11 mouse cellular contexts compared by ENCODE assay signal in the genomic region with DNA sequence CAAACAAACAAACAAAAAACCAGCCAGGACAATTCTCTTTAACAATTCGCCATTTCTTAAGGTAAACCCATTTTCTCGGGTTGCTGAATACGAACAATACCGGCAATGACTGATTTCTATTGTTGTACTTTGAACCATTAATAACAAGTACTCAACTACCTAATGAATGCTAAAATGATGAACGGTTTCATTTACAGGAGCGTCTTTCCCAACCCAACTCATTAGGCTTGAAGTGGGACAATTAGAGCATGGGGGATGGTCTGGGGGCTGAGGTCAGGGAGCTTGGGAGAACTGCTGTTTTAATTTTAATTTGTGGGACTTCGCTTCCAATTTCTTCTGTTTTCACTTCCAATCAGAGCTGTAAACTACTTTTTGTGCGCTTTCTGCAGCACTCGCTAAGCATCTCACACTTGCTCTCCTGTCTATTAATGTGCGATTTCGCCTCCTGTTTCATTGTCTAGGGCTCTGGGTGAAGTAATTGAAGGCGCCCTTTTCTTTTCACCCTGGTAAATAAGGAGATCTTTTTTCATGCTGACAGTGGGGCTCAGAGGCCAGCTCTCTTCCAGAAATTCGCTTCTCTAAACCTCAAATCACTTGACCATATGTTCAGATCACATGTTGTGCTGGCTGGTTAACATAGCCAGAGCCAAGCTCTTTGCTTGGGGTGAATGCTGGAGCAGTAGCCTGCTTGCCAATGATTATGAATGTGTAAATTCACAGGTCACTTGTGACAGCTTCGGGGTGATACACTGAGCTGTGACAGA.
DNase-seq lines count a peak whose midpoint lies in the region; ATAC-seq and TF ChIP-seq lines count a peak whose summit lies in the region.
"Had no signal": no experiment of that assay in that cellular context is flagged by ENCODE, and none has a peak within 500 bp of the region (broad histone marks: within the 10 kb centered on the region; RNA-seq: fewer than 3 reads in every experiment).

No protein-coding gene starts in this region.

- no peak for TF ChIP-seq POLR2A in cerebellum, adult 2 months (IDR thresholded peaks at IDR 0.05; ENCODE audit: borderline replicate concordance, insufficient read depth, low read length)

- no peak overlapping the region for H3K27ac ChIP-seq in cerebellum, adult 2 months (ENCODE audit: insufficient read depth, low read length)
- H3K27ac ChIP-seq in hindbrain, embryonic 13.5 days, result peak overlapping the region; percentile 72
- H3K27ac ChIP-seq in neural tube, embryonic 13.5 days (replicated peaks), result peak overlapping the region; percentile 65

- H3K9me3 ChIP-seq in hindbrain, embryonic 13.5 days, result no peaks in the 10 kb centered on the region
- H3K9me3 ChIP-seq in neural tube, embryonic 13.5 days, result no peaks in the 10 kb centered on the region

- no peaks in the 10 kb centered on the region for H3K36me3 ChIP-seq in hindbrain, embryonic 13.5 days
- H3K36me3 ChIP-seq in neural tube, embryonic 13.5 days, result no peaks in the 10 kb centered on the region

- H3K9ac ChIP-seq in hindbrain, embryonic 13.5 days, result no peak overlapping the region
- H3K9ac ChIP-seq in neural tube, embryonic 13.5 days, result no peak overlapping the region
- H3K9ac ChIP-seq: lung, embryonic 14.5 days had no signal

- H3K4me1 ChIP-seq in cerebellum, adult 2 months (ENCODE audit: control insufficient read depth, insufficient read depth, low read length), result no peaks in the 10 kb centered on the region; the same call in none of the 2 replicates
- H3K4me1 ChIP-seq in hindbrain, embryonic 13.5 days (replicated peaks), result peaks cover 15% of the 10 kb centered on the region
- peaks cover 14% of the 10 kb centered on the region for H3K4me1 ChIP-seq in neural tube, embryonic 13.5 days (replicated peaks)

- H3K4me3 ChIP-seq in cerebellum, adult 2 months (replicated peaks; ENCODE audit: insufficient read depth, low read depth, low read length), result no peak overlapping the region
- H3K4me3 ChIP-seq in hindbrain, embryonic 13.5 days, result no peak overlapping the region
- no peak overlapping the region for H3K4me3 ChIP-seq in neural tube, embryonic 13.5 days

- peak overlapping the region; percentile 18 for H3K4me2 ChIP-seq in hindbrain, embryonic 13.5 days
- no peak overlapping the region for H3K4me2 ChIP-seq in neural tube, embryonic 13.5 days
- H3K4me2 ChIP-seq: lung, embryonic 14.5 days had no signal

- no peaks in the 10 kb centered on the region for H3K27me3 ChIP-seq in cerebellum, adult 2 months (ENCODE audit: control insufficient read depth, insufficient read depth, low read length)
- no peaks in the 10 kb centered on the region for H3K27me3 ChIP-seq in hindbrain, embryonic 13.5 days
- H3K27me3 ChIP-seq in neural tube, embryonic 13.5 days, result no peaks in the 10 kb centered on the region

- 38% methylated on average over 14 of the region's 14 CpGs for WGBS in cerebellum, adult 2 months
- WGBS in hindbrain, embryonic 13.5 days, result 30% methylated on average over 14 of the region's 14 CpGs
- WGBS in neural tube, embryonic 13.5 days, result 29% methylated on average over 14 of the region's 14 CpGs

- TF ChIP-seq CTCF in cerebellum, adult 2 months (IDR thresholded peaks at IDR 0.05; ENCODE audit: borderline replicate concordance, insufficient read depth, low read depth, low read length), result no peak

- DNase-seq in cerebellum, adult 2 months, result peak; percentile 40 to 79
- peak; percentile 6 for DNase-seq in embryo, embryonic 9.5 days (ENCODE audit: extremely low spot score)
- DNase-seq in ovary, postnatal 36 days (ENCODE audit: low spot score), result no peak
- no peak for DNase-seq in right cerebral cortex, postnatal 14 days
- DNase-seq: kidney, postnatal 10 days; lung, embryonic 14.5 days; spleen, adult 18-20 months; thymus, postnatal 14 days had no signal

- peak; percentile 59; the same call in 1 of the 2 replicates for ATAC-seq in hindbrain, embryonic 13.5 days (ENCODE audit: low FRiP score)
- peak; percentile 55; the same call in 1 of the 2 replicates for ATAC-seq in neural tube, embryonic 13.5 days (ENCODE audit: low read depth)
- ATAC-seq in megakaryocyte, adult 5-6 weeks (ENCODE audit: poor library complexity, severe bottlenecking), result no peak

Comparison
In these comparisons a context has a peak if more than half of its experiments do, and no peak if none do; other contexts are left out.
1. DNase-seq: peak in cerebellum, adult 2 months (2 of 2) and embryo, embryonic 9.5 days (single experiment); none in ovary, postnatal 36 days (single experiment) and right cerebral cortex, postnatal 14 days (single experiment).